Mouse (Mus musculus) spleen, adult 2 months (tissue): ENCODE measurements around the gene Zmiz2. TPM values are rescaled to one million over a fixed set of nuclear protein-coding genes. Genes with fewer than 3 reads are reported as not detected.
"Not testable (repeated sequence)": the region's sequence is repeated elsewhere in the genome, so short reads cannot be mapped to it uniquely, and the experiment has no call there.

Experiments
- DNase-seq, 2 experiments: peaks; one replicate each; pipeline versions ENCODE4 v3.0.0 to v3.0.0-alpha.2; 2012 to 2021; ENCODE audit warnings: low spot score in 2 of 2, low read depth in 1 of 2
- H3K27ac ChIP-seq: fragments of 200-500 bp; 2 replicates; pipeline ENCODE4 v1.5.1; 2012; ENCODE audit warnings: low read length, inconsistent platforms; ENCODE audit not compliant: insufficient read depth
- H3K27me3 ChIP-seq: fragments of 200-500 bp; 2 replicates; pipeline ENCODE4 v1.6.1; 2012; ENCODE audit warnings: mild to moderate bottlenecking, moderate library complexity, low read length, inconsistent platforms; ENCODE audit not compliant: control insufficient read depth, insufficient read depth
- H3K36me3 ChIP-seq: fragments of 200-500 bp; 2 replicates; pipeline ENCODE4 v1.6.1; 2012; ENCODE audit warnings: mild to moderate bottlenecking, low read length, inconsistent platforms; ENCODE audit not compliant: control insufficient read depth, insufficient read depth
- H3K4me1 ChIP-seq: fragments of 200-500 bp; 2 replicates; pipeline ENCODE4 v1.6.1; 2011; ENCODE audit warnings: inconsistent platforms; ENCODE audit not compliant: control insufficient read depth, insufficient read depth, insufficient read length
- H3K4me3 ChIP-seq: fragments of 200-500 bp; 2 replicates; pipeline ENCODE4 v1.5.1; 2011; ENCODE audit warnings: mild to moderate bottlenecking, inconsistent platforms; ENCODE audit not compliant: insufficient read depth, insufficient read length; ENCODE audit errors: extremely low read depth
- CTCF ChIP-seq: fragments of 200-500 bp; IDR thresholded peaks from 2 replicates; pipeline ENCODE4 v1.5.1; 2011; ENCODE audit warnings: mild to moderate bottlenecking, inconsistent platforms; ENCODE audit not compliant: insufficient read depth, insufficient read length, insufficient replicate concordance; ENCODE audit errors: extremely low read depth
- POLR2A ChIP-seq: fragments of 200-500 bp; IDR thresholded peaks from 2 replicates; pipeline ENCODE4 v1.6.1; 2011; ENCODE audit warnings: low read depth, low read length, inconsistent platforms
- WGBS: fragments of 180-500 bp; shearing (Covaris S2); methylation state at CpG from one replicate; pipeline ENCODE4 v1.1.7; 2018; 5-methylcytosine and 5-hydroxymethylcytosine counted together
- polyA plus RNA-seq: library from polyadenylated mRNA; depleted of rRNA; stranded (reverse); fragments of >200 nt; gene quantifications from 2 replicates; pipeline ENCODE4 v1.2.3, GENCODE M21; 2012

The Zmiz2 gene
- polyA plus RNA-seq, 1 experiment: 118 TPM

DNA sequence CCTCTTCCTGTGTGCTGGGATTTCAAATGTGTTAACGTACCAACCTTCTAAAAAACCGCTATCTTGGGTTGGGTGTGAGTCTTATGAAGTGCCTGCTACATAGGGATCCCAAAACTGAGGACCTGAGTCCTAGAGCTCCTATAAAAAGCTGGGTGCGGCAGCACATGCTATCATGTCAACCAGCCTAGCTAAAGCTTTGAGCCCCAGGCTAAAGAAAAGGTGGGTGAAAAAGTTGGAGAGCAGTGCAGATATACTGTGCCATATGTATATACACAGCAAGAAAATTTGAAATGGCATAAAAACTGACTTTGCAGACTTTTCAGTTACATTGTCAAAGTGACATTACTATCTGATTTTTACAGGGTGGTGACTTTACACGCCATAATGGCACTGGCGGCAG lies 29.9 kb downstream of the Zmiz2 start:
- H3K36me3 ChIP-seq: peaks cover 27% of the 10 kb centered on the region
- H3K27me3 ChIP-seq: no peaks in the 10 kb centered on the region
- DNase-seq: no peak
- H3K4me3 ChIP-seq: no peak overlapping the region
- WGBS: 87% methylated on average over 5 of the region's 5 CpGs
- peaks cover 4% of the 10 kb centered on the region for H3K4me1 ChIP-seq
- TF ChIP-seq POLR2A: no peak
- no peak for TF ChIP-seq CTCF
- H3K27ac ChIP-seq: no peak overlapping the region

DNA sequence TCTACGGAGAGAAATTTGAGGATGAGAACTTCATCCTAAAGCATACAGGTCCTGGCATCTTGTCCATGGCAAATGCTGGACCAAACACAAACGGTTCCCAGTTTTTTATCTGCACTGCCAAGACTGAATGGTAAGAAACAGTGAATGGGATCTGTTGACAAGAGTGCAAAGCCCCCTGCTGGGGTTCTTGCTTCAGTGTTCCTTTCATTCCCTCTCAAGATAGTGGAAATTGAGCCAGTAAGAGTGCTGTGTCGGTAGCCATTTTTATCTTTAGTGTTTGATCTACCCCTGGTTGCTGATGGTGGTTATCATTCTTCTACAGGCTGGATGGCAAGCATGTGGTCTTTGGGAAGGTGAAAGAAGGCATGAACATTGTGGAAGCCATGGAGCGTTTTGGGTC lies 30.3 kb downstream of the Zmiz2 start:
- H3K27ac ChIP-seq, DNase-seq, H3K4me1 ChIP-seq, H3K27me3 ChIP-seq, H3K4me3 ChIP-seq: not testable (repeated sequence)
- WGBS: 81% methylated on average over 4 of the region's 4 CpGs
- peaks cover 27% of the 10 kb centered on the region for H3K36me3 ChIP-seq

DNA sequence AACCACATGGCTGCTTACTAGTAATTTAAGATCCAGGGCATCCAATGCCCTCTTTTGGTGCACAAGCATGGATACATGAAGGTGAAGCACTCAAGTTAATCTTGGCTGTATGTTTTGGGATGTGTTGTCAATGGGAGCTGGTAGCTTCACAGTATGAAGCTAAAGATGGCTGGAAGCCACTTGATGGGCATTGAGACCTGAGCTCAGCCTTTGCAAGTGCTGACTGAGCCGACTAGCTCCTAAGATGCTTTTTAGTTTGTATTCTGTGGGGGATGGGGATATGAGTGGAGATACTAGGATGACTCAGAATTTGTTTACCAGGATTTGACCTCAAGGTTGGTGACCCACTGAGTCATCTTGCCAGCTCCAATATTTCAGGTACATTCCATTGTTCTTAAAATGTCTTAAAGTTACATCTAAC lies 31.4 kb downstream of the Zmiz2 start:
- 49% methylated on average over 1 of the region's 1 CpGs for WGBS
- TF ChIP-seq CTCF (no peak), POLR2A (no peak)
- H3K4me3 ChIP-seq: no peak overlapping the region
- DNase-seq: no peak
- H3K27ac ChIP-seq: no peak overlapping the region
- H3K4me1 ChIP-seq: peaks cover 2% of the 10 kb centered on the region; the same call in 1 of the 2 replicates
- H3K27me3 ChIP-seq: no peaks in the 10 kb centered on the region
- peaks cover 30% of the 10 kb centered on the region for H3K36me3 ChIP-seq

DNA sequence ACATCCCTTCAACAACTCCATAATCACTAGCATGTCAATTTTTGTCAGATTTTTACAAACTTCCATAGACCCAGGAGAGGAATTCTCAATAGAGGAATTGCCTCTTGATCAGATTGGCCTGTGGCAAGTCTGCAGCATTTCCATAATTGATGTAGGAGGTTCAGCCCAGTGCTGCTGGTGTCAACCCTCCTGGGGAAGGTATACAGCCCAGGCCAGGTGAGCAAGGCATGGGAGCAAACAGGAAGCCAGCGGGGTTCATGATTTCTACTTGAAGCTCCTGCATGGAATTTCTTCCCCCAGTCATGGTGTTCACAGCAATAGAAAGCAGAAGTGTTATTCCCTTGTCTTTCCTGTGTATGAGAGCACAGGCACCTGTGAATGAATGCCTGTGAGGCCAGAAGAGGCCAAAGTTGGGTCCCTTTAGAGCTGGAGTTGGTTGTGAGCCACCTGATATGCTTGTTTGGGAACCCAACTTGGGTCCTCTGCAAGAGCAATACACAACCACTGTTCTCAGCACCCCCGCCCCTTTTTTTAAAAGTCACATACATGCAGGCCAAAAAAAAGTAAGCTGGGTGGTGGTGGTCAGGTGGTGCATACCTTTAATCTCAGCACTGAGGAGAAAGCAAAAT lies 32.0 kb downstream of the Zmiz2 start:
- TF ChIP-seq CTCF: no peak
- no peak for TF ChIP-seq POLR2A
- no peaks in the 10 kb centered on the region for H3K27me3 ChIP-seq
- H3K4me3 ChIP-seq: no peak overlapping the region
- peaks cover 2% of the 10 kb centered on the region; the same call in 1 of the 2 replicates for H3K4me1 ChIP-seq
- WGBS: 89% methylated on average over 2 of the region's 2 CpGs
- H3K36me3 ChIP-seq: peaks cover 33% of the 10 kb centered on the region
- no peak for DNase-seq
- no peak overlapping the region; the same call in 1 of the 2 replicates for H3K27ac ChIP-seq

DNA sequence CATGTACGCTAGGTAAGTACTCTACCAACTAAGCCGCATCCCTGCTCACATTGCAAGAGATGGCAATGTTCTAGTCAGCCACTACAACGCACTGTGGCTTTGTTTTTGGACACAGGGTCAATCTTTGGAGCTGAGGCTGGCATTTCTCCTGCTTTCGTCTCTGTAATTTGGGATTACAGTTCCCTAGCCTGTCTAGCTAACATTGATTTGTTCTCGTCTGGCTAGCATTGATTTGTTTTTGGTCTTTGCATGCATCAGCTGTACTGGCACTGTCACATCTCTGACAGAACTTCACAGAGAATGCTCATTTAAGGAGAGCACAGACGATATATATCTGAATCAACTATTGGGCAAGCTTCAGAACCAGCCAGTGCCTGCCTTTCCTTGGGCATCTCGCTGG lies 41.3 kb downstream of the Zmiz2 start:
- peaks cover 26% of the 10 kb centered on the region for H3K36me3 ChIP-seq
- H3K4me1 ChIP-seq: no peaks in the 10 kb centered on the region
- TF ChIP-seq POLR2A: no peak
- no peak for TF ChIP-seq CTCF
- H3K27me3 ChIP-seq: no peaks in the 10 kb centered on the region
- WGBS: 99% methylated on average over 7 of the region's 7 CpGs
- no peak overlapping the region for H3K4me3 ChIP-seq
- no peak overlapping the region for H3K27ac ChIP-seq
- DNase-seq: no peak

DNA sequence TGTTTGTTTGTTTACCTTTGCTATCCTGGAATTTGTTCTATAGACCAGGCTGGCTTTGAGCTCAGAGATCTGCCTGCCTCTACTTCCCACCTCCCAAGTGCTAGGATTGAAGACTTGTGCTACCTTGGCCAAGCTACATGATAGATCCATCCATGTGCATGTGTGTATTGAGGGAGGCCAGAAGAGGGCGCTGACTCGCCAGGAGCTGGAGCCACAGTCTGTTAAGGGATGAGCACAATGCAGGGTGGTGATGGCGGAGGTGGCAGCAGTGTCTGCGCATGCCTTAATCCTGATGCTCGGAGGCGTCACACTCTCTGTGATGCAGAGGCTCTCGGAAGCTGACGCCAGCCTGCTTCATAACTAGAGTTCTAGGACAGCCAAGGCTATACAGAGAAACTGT lies 47.6 kb downstream of the Zmiz2 start:
- H3K4me1 ChIP-seq: no peaks in the 10 kb centered on the region
- peak in 1 of 2 experiments; percentile 63 for DNase-seq
- no peaks in the 10 kb centered on the region for H3K27me3 ChIP-seq
- WGBS: 84% methylated on average over 8 of the region's 8 CpGs
- no peak for TF ChIP-seq POLR2A
- TF ChIP-seq CTCF: peak; percentile 75; the same call in 1 of the 2 replicates
- H3K4me3 ChIP-seq: no peak overlapping the region
- no peak overlapping the region for H3K27ac ChIP-seq
- peaks cover 8% of the 10 kb centered on the region for H3K36me3 ChIP-seq

DNA sequence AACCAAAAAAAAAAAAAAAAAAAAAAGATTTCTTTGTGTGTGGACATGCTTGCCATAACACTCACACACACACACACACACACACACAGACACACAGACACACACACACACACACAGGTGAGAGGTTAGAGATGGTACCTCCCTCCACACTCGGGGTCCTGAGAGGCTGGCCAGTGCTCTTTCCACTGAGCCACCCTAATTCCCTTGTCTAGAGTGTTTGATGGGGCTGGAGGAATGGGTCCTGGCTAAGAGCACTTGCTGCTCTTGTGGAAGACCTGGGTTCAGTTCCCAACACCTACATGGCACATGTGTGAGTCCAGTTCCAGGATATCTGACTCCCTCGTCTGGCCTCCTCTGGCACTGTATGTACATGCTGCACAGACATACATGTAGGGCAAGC lies 48.8 kb downstream of the Zmiz2 start:
- no peak for DNase-seq
- no peaks in the 10 kb centered on the region for H3K27me3 ChIP-seq
- no peak for TF ChIP-seq CTCF
- no peak for TF ChIP-seq POLR2A
- peaks cover 8% of the 10 kb centered on the region for H3K36me3 ChIP-seq
- H3K27ac ChIP-seq: no peak overlapping the region
- WGBS: 91% methylated on average over 2 of the region's 2 CpGs
- H3K4me3 ChIP-seq: no peak overlapping the region
- no peaks in the 10 kb centered on the region for H3K4me1 ChIP-seq
